Mouse (Mus musculus) cerebellum, postnatal 14 days (tissue): ENCODE measurements around the gene Spast.
A peak's percentile ranks its signal among the peaks of the same experiment; 100 is the strongest.

ENCODE experiments used
- DNase-seq, 2 experiments: peaks; one replicate each; pipeline ENCODE4 v3.0.0; 2021; ENCODE audit warnings: mixed read lengths in 2 of 2

The Spast gene

GRCm38 (mm10) chr17:74430074-74430473, 91.3 kb downstream of the Spast start:
- DNase-seq = no peak

- DNase-seq = peak; percentile 10 to 11
Measured at GRCm38 (mm10) chr17:74431481-74431880, 92.7 kb downstream of the Spast start.

GRCm38 (mm10) chr17:74432631-74433030, 93.8 kb downstream of the Spast start:
- DNase-seq = no peak

- DNase-seq = no peak
Measured at GRCm38 (mm10) chr17:74437762-74438161, 99.0 kb downstream of the Spast start.

- DNase-seq = no peak
Measured at GRCm38 (mm10) chr17:74440486-74440885, 101.7 kb downstream of the Spast start.
